Mouse (Mus musculus): ENCODE measurements around the gene Zdhhc5. TPM values are rescaled to one million over a fixed set of nuclear protein-coding genes. Genes with fewer than 3 reads are reported as not detected.

The Zdhhc5 gene
- 13.1 TPM for polyA plus RNA-seq (2014; fragmentation: Illumina TruSeq; extraction: RNeasy Lipid Tissue Mini Kit (QIAGEN cat#74804); ENCODE audit: insufficient read depth, low read depth, low replicate concordance)

DNA sequence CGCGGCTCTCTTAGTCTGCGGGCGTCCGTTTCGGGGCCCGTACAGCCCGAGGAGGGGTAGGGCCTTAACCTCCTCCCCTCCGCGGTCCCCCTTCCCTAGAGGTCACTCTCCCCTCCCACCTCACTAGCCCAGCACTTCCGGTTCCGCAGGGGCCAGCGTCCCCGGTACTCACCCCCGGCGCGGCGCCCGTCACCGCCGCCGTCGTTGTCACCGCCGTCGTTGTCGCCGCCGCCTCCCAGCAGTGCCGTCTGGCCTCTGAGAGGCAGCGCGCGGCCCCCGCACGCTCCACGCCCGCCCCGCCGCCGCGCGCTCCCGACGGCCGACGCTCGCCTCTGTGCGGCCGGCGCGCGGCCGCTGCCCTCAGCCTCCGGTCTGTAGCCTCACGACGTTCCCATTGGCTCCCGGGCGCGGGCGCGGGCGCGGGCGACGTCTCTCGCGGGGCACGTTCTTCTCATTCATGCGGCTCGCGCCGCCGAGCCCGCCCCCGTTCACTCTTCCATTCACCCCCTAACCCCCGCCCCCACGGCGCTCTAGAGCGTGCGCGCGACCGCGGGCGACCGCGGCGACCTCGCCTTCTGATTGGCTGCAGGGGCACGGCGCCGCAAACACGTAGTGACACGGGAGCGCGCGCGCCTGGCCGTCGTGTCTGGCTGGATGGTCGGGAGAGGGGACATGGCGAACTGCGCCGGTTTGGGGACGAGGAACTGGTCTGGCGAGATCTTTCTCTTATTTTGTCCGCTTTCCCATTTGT is at the start of gene Zdhhc5:
TSS of gene Zdhhc5 (minus strand) at position 370 of the 751 bp plus-strand sequence.

DNA sequence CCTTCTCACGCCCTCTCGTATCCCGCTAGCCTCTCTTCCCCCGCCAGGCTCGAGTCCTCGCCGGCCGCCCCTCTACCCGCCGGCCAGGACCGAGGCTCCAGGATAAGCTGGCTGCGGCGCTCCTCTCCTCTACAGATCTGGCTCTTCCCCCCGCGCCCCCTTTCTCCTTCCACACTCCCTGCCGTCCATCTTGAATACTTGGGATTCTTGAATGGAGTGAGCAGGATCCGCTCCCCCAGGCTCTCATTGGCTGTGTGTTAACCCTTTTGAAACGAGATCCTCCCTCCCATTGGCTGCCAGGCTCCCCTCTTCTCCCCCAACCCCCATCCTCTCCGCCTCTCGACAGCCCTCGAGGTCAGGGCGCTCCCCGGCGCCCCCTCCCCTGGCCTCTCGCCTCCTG is 28.6 kb upstream of the Zdhhc5 start, which contains the start of gene Gm19426:
TSS of gene Gm19426 (minus strand) at position 95 of the 400 bp plus-strand sequence.

GRCm38 (mm10) chr2:84733579-84734300 is 18.8 kb upstream of the Zdhhc5 start, which contains the start of gene Ypel4:
TSS of gene Ypel4 (plus strand) at chr2:84734058.

DNA sequence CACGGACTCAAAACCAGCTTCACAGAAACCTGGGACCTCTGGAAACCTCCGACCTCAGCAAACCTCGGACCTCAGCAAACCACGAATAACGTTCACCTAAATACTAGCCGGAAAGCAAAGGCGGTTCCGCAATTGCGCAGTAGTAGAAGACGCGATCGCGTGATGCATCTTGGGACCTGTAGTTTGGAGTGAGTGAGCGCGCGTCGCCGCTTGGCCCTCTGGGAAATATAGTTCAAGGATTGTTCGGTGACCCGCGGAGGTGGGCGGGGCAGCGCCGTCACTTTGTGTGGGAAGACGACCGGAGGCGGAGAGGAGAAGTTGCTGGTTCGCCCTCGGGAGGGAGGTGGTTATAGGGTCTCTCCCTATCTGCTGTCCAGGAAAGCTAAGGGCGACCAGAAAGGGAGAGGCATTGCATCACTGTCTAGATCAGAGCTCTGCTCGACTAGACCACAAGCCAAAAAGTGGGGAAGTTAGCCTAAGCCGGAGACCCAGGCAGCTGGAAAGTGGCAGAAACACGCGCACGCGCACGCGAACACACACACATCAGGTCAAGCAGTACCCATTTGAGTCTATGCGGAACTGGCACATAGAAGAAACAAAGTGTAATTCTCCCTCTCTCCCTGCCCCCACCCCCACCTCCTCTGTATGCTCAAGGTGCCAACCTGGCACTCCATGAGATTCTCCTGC is 12.3 kb upstream of the Zdhhc5 start, which contains the start of gene Clp1:
TSS of gene Clp1 (minus strand) at position 179 of the 687 bp plus-strand sequence.

DNA sequence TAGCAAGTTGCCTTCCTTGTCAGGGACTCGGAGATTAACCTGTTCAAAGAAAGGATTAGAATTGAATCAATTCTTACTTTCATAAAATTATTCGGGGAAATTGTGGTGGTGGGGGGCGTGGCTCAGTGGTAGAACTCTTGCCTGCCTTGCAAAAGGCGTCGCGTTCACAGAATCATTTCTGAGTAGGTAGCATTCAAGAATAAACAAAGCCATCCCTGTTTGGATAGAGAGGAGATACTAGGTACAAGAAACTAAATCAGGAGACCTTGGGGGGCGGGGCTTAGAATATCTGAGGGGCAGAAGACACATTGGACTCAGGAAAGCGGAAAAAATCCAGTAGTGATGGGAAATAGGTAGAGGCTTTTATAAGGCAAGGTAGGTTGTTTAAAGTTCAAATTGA is 36.0 kb downstream of the Zdhhc5 start, which contains the start of gene Tmx2:
TSS of gene Tmx2 (minus strand) at position 125 of the 400 bp plus-strand sequence.

DNA sequence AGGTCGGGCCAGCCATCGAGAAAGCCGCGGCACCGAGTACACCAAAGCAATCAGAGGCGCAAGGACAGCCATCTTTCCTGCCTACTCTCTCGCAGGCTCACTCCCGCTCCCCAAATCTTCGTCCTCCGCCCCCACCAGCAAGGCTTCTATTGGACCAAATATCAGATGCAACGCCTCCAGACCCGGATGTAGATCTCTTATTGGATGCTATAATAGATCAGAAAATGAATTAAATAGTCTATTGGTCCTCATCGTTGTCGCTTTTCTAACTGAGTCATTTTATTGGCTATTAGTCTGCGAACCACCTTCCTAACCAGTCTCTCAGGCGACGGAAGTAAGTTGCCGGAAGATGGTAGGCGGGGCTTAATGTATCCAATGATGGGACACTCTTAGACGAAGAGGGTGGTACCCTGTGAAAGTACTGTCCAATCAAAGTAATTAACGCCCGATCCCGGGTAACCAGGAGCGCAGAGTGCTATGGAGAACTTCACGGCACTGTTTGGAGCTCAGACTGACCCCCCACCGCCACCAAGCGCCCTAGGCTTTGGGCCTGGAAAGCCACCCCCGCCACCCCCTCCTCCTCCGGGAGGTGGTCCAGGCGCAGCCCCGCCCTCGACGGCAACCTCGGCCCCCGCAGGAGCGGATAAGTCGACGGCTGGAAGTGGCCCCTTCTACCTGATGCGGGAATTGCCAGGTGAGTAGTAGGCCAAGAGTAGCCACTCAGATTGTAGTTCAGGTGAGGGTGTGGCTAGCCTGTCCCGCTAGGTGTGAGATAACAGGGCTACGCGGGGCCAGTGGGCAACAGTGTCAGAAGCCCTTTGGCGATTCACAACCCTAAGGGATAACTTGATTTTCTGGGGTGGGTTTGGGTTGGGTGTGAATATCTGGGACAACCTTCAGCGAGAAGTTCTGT is 36.8 kb downstream of the Zdhhc5 start, which contains the start of the genes Gm28635 and Med19:
TSS of gene Gm28635 (minus strand) at position 74 of the 913 bp plus-strand sequence.
TSS of gene Med19 (plus strand) at position 435 of the 913 bp plus-strand sequence.

GRCm38 (mm10) chr2:84670569-84670933 is 44.4 kb downstream of the Zdhhc5 start, which contains the start of gene Selenoh:
TSS of gene Selenoh (minus strand) at chr2:84670770.

DNA sequence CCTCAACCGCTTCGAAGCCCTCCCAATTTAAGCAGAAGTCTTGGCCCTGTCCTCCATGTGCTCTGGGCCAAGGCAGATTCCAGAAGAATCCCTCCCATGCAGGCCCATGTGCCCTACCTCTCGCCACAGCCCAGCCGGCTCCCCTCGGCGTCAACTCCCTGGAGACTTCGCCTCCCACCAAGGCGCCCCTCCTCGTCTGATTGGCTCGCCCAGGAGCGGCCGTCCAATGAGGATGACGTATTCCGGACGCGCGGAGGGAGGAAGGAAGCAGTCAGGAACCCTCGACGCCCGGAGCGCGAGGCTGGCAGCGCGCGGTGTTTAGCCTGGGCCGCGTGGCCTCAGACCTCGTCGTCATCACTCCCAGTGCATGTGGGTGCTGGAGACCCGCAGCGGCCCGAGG is 56.2 kb downstream of the Zdhhc5 start, which contains the start of gene Btbd18:
TSS of gene Btbd18 (plus strand) at position 274 of the 400 bp plus-strand sequence.

DNA sequence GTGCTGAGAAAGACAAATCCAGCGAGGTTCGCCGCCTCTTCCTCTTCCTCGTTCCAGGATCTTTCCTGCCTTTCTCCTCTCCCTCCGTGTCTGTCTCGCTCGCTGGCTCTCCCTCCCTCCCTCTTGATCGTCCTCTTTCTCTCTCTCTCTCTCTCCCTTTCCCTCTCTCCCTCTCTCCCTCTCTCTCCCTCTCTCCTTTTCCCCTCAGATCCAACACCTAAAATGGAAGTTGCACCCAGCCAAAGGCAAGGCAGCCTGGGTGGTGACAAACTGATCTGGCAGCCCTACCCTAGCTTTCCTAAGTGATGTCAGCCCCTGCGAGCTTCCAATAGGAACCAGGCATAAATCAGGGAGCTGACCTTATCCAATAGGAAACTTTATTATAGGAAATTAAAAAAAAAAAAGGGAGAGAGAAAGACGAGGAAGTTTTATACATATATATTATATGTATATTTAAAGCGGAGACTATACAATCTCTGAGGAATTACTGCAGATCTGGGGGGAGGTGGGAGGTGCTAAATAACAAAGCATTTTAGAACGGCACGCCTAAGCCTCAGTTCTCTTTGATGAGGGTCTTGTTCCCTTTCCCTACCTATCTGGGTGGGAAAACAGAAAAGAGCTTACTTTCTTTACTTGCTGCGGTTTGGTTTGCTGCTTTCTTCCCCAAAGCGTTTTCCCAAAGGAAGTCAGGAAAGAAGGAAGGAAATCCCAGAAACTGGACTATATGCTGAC is 64.3 kb downstream of the Zdhhc5 start, which contains the start of gene Ctnnd1:
TSS of gene Ctnnd1 (minus strand) at position 302 of the 732 bp plus-strand sequence.

Other genes starting within 250 kb of the Zdhhc5 start
- gene Tfpi, start 238.4 kb downstream of the Zdhhc5 start, polyA plus RNA-seq (2014; fragmentation: Illumina TruSeq; extraction: RNeasy Lipid Tissue Mini Kit (QIAGEN cat#74804); ENCODE audit: insufficient read depth, low read depth, low replicate concordance) = 21.5 TPM
- gene Ctnnd1, start 64.4 kb downstream of the Zdhhc5 start, polyA plus RNA-seq (2014; fragmentation: Illumina TruSeq; extraction: RNeasy Lipid Tissue Mini Kit (QIAGEN cat#74804); ENCODE audit: insufficient read depth, low read depth, low replicate concordance) = 56.3 TPM
- not detected for gene Btbd18, start 56.1 kb downstream of the Zdhhc5 start, polyA plus RNA-seq (2014; fragmentation: Illumina TruSeq; extraction: RNeasy Lipid Tissue Mini Kit (QIAGEN cat#74804); ENCODE audit: insufficient read depth, low read depth, low replicate concordance)
- gene Selenoh, start 44.4 kb downstream of the Zdhhc5 start, polyA plus RNA-seq (2014; fragmentation: Illumina TruSeq; extraction: RNeasy Lipid Tissue Mini Kit (QIAGEN cat#74804); ENCODE audit: insufficient read depth, low read depth, low replicate concordance) = 47.1 TPM
- gene Gm28635, start 37.1 kb downstream of the Zdhhc5 start, polyA plus RNA-seq (2014; fragmentation: Illumina TruSeq; extraction: RNeasy Lipid Tissue Mini Kit (QIAGEN cat#74804); ENCODE audit: insufficient read depth, low read depth, low replicate concordance) = not detected
- gene Med19, start 36.8 kb downstream of the Zdhhc5 start, polyA plus RNA-seq (2014; fragmentation: Illumina TruSeq; extraction: RNeasy Lipid Tissue Mini Kit (QIAGEN cat#74804); ENCODE audit: insufficient read depth, low read depth, low replicate concordance) = 19.2 TPM
- 41.6 TPM for gene Tmx2, start 36.0 kb downstream of the Zdhhc5 start, polyA plus RNA-seq (2014; fragmentation: Illumina TruSeq; extraction: RNeasy Lipid Tissue Mini Kit (QIAGEN cat#74804); ENCODE audit: insufficient read depth, low read depth, low replicate concordance)
- 14.5 TPM for gene Clp1, start 12.2 kb upstream of the Zdhhc5 start, polyA plus RNA-seq (2014; fragmentation: Illumina TruSeq; extraction: RNeasy Lipid Tissue Mini Kit (QIAGEN cat#74804); ENCODE audit: insufficient read depth, low read depth, low replicate concordance)
- gene Ypel4, start 18.9 kb upstream of the Zdhhc5 start, polyA plus RNA-seq (2014; fragmentation: Illumina TruSeq; extraction: RNeasy Lipid Tissue Mini Kit (QIAGEN cat#74804); ENCODE audit: insufficient read depth, low read depth, low replicate concordance) = 1.1 TPM
- gene Gm19426, start 28.5 kb upstream of the Zdhhc5 start, polyA plus RNA-seq (2014; fragmentation: Illumina TruSeq; extraction: RNeasy Lipid Tissue Mini Kit (QIAGEN cat#74804); ENCODE audit: insufficient read depth, low read depth, low replicate concordance) = 7.0 TPM
- 324 TPM for gene Serping1, start 60.3 kb upstream of the Zdhhc5 start, polyA plus RNA-seq (2014; fragmentation: Illumina TruSeq; extraction: RNeasy Lipid Tissue Mini Kit (QIAGEN cat#74804); ENCODE audit: insufficient read depth, low read depth, low replicate concordance)
- 63.0 TPM for gene Ube2l6, start 83.6 kb upstream of the Zdhhc5 start, polyA plus RNA-seq (2014; fragmentation: Illumina TruSeq; extraction: RNeasy Lipid Tissue Mini Kit (QIAGEN cat#74804); ENCODE audit: insufficient read depth, low read depth, low replicate concordance)
- gene Smtnl1, start 107.5 kb upstream of the Zdhhc5 start, polyA plus RNA-seq (2014; fragmentation: Illumina TruSeq; extraction: RNeasy Lipid Tissue Mini Kit (QIAGEN cat#74804); ENCODE audit: insufficient read depth, low read depth, low replicate concordance) = 0.18 TPM
- gene Timm10, start 111.8 kb upstream of the Zdhhc5 start, polyA plus RNA-seq (2014; fragmentation: Illumina TruSeq; extraction: RNeasy Lipid Tissue Mini Kit (QIAGEN cat#74804); ENCODE audit: insufficient read depth, low read depth, low replicate concordance) = 25.9 TPM
- gene Slc43a1, start 123.7 kb upstream of the Zdhhc5 start, polyA plus RNA-seq (2014; fragmentation: Illumina TruSeq; extraction: RNeasy Lipid Tissue Mini Kit (QIAGEN cat#74804); ENCODE audit: insufficient read depth, low read depth, low replicate concordance) = 4.2 TPM
- gene Rtn4rl2, start 171.5 kb upstream of the Zdhhc5 start, polyA plus RNA-seq (2014; fragmentation: Illumina TruSeq; extraction: RNeasy Lipid Tissue Mini Kit (QIAGEN cat#74804); ENCODE audit: insufficient read depth, low read depth, low replicate concordance) = 1.1 TPM
- 127 TPM for gene Slc43a3, start 221.4 kb upstream of the Zdhhc5 start, polyA plus RNA-seq (2014; fragmentation: Illumina TruSeq; extraction: RNeasy Lipid Tissue Mini Kit (QIAGEN cat#74804); ENCODE audit: insufficient read depth, low read depth, low replicate concordance)

Measured in lung, adult 10 weeks (tissue).